Mouse (Mus musculus): ENCODE data around the gene Mbnl2.

DNA sequence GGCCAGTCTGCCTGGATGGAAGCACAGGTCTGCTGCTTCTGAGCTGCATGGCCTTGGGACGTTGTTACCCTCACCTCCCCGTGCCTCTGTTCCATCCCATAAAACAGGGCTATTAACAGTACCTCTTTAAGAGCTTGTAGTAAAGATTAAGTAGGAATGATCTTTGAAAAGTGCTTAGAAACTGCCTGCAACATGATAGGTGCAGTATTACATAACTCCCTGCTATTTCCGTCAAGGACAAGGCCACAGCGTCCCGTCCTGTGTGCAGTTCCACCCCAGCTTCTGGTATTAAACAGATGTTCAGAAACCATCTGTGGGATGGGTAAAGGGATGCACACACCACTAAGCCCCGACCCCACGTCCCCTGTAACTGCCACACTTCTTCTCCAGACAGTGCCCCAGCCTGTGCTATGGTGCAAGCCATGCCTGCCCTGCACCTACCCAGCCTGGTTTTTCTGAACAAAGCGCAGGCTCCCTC is 93.5 kb downstream of the Mbnl2 start:
- no peak for TF ChIP-seq E2F4 (IDR thresholded peaks at IDR 0.05; ENCODE audit: insufficient replicate concordance, low read depth, low read length)
- no peak for TF ChIP-seq SIN3A (IDR thresholded peaks at IDR 0.05; ENCODE audit: low read length)
- TF ChIP-seq EP300 (IDR thresholded peaks at IDR 0.05; ENCODE audit: low read length) = no peak
- no peak for TF ChIP-seq JUND (conservative IDR thresholded peaks at IDR 0.05; ENCODE audit: low read depth, low read length)
- TF ChIP-seq GABPA (IDR thresholded peaks at IDR 0.05; ENCODE audit: insufficient replicate concordance, low read depth, low read length) = no peak
- TF ChIP-seq CTCF (conservative IDR thresholded peaks at IDR 0.05 in 1 of 2, IDR thresholded peaks at IDR 0.05 in 1 of 2; ENCODE audit: low read depth in 2 of 2, low read length in 2 of 2) = no peak

Data from CH12.LX (cell line).